Mouse (Mus musculus) heart, postnatal 0 days (tissue): ENCODE results near the gene Hist1h1b. TPM values are rescaled to one million over a fixed set of nuclear protein-coding genes. Genes with fewer than 3 reads are reported as not detected.
"Not testable (repeated sequence)": the region's sequence is repeated elsewhere in the genome, so short reads cannot be mapped to it uniquely, and the experiment has no call there.

Source experiments
- ATAC-seq: fragments of 200-750 bp; cut with Nextera tagmentation; 2 replicates; pipeline ENCODE4 v1.8.0; 2017; ENCODE audit warnings: low read depth, moderate number of reproducible peaks, moderate library complexity; ENCODE audit not compliant: insufficient read depth
- DNase-seq: peaks from one replicate; pipeline ENCODE4 v3.0.0-alpha.2; 2016; ENCODE audit warnings: low spot score
- H3K27ac ChIP-seq: fragments of 300-500 bp; sonication (generic); 2 replicates; pipeline ENCODE4 v1.5.1; 2014; ENCODE audit warnings: low read depth, mild to moderate bottlenecking
- H3K27me3 ChIP-seq: fragments of 300-500 bp; sonication (generic); 2 replicates; pipeline ENCODE4 v1.6.1; 2014; ENCODE audit warnings: low read length, mixed read lengths; ENCODE audit not compliant: control insufficient read depth, insufficient read depth
- H3K36me3 ChIP-seq: fragments of 300-500 bp; sonication (generic); replicated peaks from 2 replicates; pipeline ENCODE4 v1.6.1; 2014; ENCODE audit warnings: low read length, mixed read lengths; ENCODE audit not compliant: control insufficient read depth, insufficient read depth
- H3K4me1 ChIP-seq: fragments of 300-500 bp; sonication (generic); 2 replicates; pipeline ENCODE4 v1.6.1; 2014; ENCODE audit warnings: antibody characterized with exemption; ENCODE audit not compliant: control insufficient read depth, insufficient read depth
- H3K4me2 ChIP-seq: fragments of 300-500 bp; sonication (generic); 2 replicates; pipeline ENCODE4 v1.6.1; 2014; ENCODE audit warnings: low read depth, mild to moderate bottlenecking, low read length, moderate library complexity
- H3K4me3 ChIP-seq: fragments of 300-500 bp; sonication (generic); 2 replicates; pipeline ENCODE4 v1.5.1; 2014; ENCODE audit warnings: low read depth, low read length
- H3K9ac ChIP-seq: fragments of 300-500 bp; sonication (generic); replicated peaks from 2 replicates; pipeline ENCODE4 v1.6.1; 2014; ENCODE audit warnings: low read depth, low read length, mixed read lengths
- H3K9me3 ChIP-seq: fragments of 300-500 bp; sonication (generic); replicated peaks from 2 replicates; pipeline ENCODE4 v1.6.1; 2016; ENCODE audit warnings: low read length; ENCODE audit not compliant: control insufficient read depth
- CTCF ChIP-seq: IDR thresholded peaks from 2 replicates; pipeline ENCODE4 v1.5.1; 2016; ENCODE audit warnings: antibody characterized with exemption, control low read depth, low read depth
- EP300 ChIP-seq: IDR thresholded peaks from 2 replicates; pipeline ENCODE4 v1.6.1; 2016; ENCODE audit warnings: antibody characterized with exemption, low read depth
- WGBS: fragments of 180-500 bp; shearing (Covaris S2); extraction: QIAGEN DNeasy Blood & Tissue Kit; methylation state at CpG from one replicate; pipeline ENCODE4 v1.1.7; 2014; 5-methylcytosine and 5-hydroxymethylcytosine counted together
- polyA plus RNA-seq: library from polyadenylated mRNA; unstranded; fragments of >200 nt; fragmentation: Nextera tagmentation; extraction: Ambion mirVana; gene quantifications from 2 replicates; pipeline ENCODE4 v1.2.1, GENCODE M21; 2015
- total RNA-seq: library from RNA; depleted of rRNA; stranded (reverse); fragments of >200 nt; gene quantifications from 2 replicates; pipeline ENCODE4 v1.2.3, GENCODE M21; 2014; ENCODE audit warnings: low replicate concordance; rRNA removed

Gene Hist1h1b
- total RNA-seq (356 and 550 TPM in 2 replicates), polyA plus RNA-seq (4.7 and 5.4 TPM in 2 replicates)

DNA sequence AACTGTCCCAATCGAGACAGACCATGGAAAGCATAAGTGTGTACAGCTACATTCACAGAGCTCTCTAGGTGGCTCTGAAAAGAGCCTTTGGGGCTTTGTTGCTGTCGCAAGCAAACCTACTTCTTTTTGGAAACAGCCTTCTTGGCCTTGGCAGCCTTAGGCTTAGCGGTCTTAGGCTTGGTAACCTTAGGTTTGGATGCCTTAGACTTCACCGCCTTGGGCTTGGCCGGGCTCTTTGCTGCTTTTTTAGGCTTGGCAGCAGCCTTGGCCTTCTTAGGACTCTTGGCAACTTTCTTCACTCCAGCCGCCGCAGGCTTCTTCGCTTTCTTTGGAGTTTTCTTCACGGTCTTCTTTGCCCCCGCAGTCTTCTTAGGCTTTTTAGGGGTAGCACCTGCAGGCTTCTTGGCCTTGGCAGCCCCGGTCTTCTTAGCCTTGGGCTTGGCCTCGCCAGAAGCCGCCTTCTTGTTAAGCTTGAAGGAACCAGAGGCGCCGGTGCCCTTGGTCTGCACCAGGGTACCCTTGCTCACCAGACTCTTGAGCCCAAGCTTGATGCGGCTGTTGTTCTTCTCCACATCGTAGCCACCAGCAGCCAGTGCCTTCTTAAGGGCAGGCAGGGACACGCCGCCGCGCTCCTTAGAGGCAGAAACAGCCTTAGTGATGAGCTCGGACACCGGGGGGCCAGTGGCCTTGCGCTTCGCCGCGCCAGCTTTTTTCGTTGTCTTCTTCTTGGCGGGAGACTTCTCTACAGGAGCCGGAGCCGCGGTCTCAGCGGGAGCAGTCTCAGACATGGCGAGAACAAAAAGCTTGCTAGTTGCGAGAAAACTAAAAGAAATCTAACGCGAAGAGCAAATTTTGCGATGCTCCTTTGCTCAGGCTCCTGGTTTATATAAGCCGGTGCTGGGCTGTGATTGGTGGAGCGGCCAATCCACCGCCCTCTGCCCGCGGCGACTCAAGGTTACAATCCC is at the start of gene Hist1h1b:
Hist1h1b (minus strand) TSS at position 859 of the 965 bp plus-strand sequence.
- peak within 1 kb of the TSS; percentile 64 for H3K4me3 ChIP-seq
- H3K27ac ChIP-seq = peak within 1 kb of the TSS; percentile 82
- 1% methylated on average over 44 of the region's 44 CpGs for WGBS
- DNase-seq (peak; percentile 72), ATAC-seq (peak; percentile 39)
- peak within 1 kb of the TSS; percentile 67 for H3K9ac ChIP-seq
- H3K4me1 ChIP-seq = peaks cover 19% of the 10 kb centered on the region
- peak within 1 kb of the TSS; percentile 86 for H3K4me2 ChIP-seq
- TF ChIP-seq CTCF (no peak), EP300 (0 out of 2 replicates have a peak, but pooled peaks have one; percentile 11)
- H3K9me3 ChIP-seq = no peaks in the 10 kb centered on the region
- no peaks in the 10 kb centered on the region for H3K36me3 ChIP-seq
- H3K27me3 ChIP-seq = no peaks in the 10 kb centered on the region

- DNase-seq = no peak
- H3K27me3 ChIP-seq = no peaks in the 10 kb centered on the region
- WGBS = 83% methylated on average over 3 of the region's 3 CpGs
- no peaks in the 10 kb centered on the region for H3K9me3 ChIP-seq
- H3K4me2 ChIP-seq = no peak overlapping the region
- H3K4me1 ChIP-seq = no peaks in the 10 kb centered on the region
- no peak overlapping the region for H3K27ac ChIP-seq
- no peaks in the 10 kb centered on the region for H3K36me3 ChIP-seq
- H3K9ac ChIP-seq = no peak overlapping the region
- H3K4me3 ChIP-seq = no peak overlapping the region
- ATAC-seq = no peak
- TF ChIP-seq EP300 (no peak), CTCF (no peak)
Measured at GRCm38 (mm10) chr13:21828511-21828910, 48.1 kb upstream of the Hist1h1b start.

GRCm38 (mm10) chr13:21820082-21820890 is 39.9 kb upstream of the Hist1h1b start:
- not testable (repeated sequence) for H3K4me2 ChIP-seq, H3K27ac ChIP-seq, H3K27me3 ChIP-seq, H3K9me3 ChIP-seq, H3K9ac ChIP-seq, H3K4me3 ChIP-seq, H3K36me3 ChIP-seq, ATAC-seq, H3K4me1 ChIP-seq, DNase-seq
- WGBS = 73% methylated on average over 6 of the region's 16 CpGs

DNA sequence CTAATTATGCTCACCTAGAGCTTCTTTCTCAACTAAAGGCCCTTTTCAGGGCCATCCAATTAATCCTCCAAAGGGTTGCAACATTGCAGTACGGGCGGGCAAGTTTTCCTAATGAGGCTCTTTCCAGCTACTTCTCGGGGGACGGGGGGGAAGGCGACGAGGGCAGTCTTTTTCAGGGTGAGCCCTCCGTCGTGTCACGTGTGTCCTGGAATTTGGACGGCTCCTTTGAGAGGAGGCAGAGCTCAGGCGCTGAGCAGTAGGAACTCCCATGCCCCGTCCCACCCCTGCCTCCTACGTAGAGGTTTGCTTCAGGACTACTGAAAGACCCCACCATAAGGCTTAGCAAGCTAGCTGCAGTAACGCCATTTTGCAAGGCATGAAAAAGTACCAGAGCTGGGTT is 31.7 kb upstream of the Hist1h1b start:
- H3K36me3 ChIP-seq, H3K4me2 ChIP-seq, DNase-seq, H3K4me3 ChIP-seq, H3K9ac ChIP-seq, H3K27me3 ChIP-seq, H3K4me1 ChIP-seq, H3K9me3 ChIP-seq: not testable (repeated sequence)
- peak overlapping the region; percentile 25; the same call in 1 of the 2 replicates for H3K27ac ChIP-seq
- 0% methylated on average over 12 of the region's 14 CpGs for WGBS
- peak; percentile 42 for ATAC-seq

DNA sequence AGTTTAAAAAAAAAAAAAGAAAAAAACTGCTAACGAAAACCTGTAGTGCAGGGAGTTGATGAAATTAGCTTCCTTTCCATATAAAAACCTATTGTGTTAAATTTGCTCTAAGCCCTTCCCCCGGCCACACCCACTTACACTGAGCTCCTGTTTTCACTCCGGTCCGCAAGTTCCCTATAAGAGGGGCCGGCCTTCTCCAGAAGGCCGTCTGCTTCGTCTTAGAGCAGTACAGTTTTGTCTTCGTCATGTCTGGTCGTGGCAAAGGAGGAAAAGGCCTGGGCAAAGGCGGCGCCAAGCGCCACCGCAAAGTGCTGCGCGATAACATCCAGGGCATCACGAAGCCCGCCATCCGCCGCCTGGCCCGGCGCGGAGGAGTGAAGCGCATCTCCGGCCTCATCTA is 31.1 kb upstream of the Hist1h1b start, which contains the start of gene Hist1h4m:
Hist1h4m (plus strand) TSS at position 208 of the 400 bp plus-strand sequence.
- no CpG with 5 or more reads among the region's 24 CpGs for WGBS
- not testable (repeated sequence) for H3K27me3 ChIP-seq, H3K4me2 ChIP-seq, H3K36me3 ChIP-seq, H3K4me3 ChIP-seq, H3K9ac ChIP-seq, H3K4me1 ChIP-seq, DNase-seq, H3K9me3 ChIP-seq
- peak; percentile 63 for ATAC-seq
- peak within 1 kb of the TSS; percentile 25; the same call in 1 of the 2 replicates for H3K27ac ChIP-seq

GRCm38 (mm10) chr13:21811074-21811473 is 30.6 kb upstream of the Hist1h1b start:
- DNase-seq, H3K9ac ChIP-seq, H3K9me3 ChIP-seq, H3K4me3 ChIP-seq, H3K27me3 ChIP-seq, H3K36me3 ChIP-seq, ATAC-seq, H3K4me2 ChIP-seq, H3K4me1 ChIP-seq, H3K27ac ChIP-seq: not testable (repeated sequence)
- WGBS = no CpG with 5 or more reads among the region's 8 CpGs

DNA sequence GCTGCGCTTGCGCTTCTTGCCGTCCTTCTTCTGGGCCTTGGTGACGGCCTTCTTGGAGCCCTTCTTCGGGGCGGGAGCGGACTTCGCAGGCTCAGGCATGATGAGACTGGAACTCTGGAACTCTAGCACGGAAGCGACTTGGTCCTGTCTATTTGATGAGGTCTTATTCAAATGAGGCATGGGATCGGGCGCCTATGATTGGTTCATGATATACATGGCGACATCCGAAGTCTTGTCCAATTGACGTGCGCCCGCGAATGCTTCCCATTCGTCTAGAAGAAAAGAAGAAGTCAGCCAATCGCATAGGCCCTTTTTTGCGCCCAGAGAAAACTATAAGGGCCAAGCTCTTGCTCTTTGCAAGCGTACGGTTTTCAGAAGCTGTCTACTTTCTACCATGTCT is 29.6 kb upstream of the Hist1h1b start, which contains the start of the genes Hist1h2bq and Hist1h2ao:
Hist1h2bq (minus strand) TSS at position 125 of the 400 bp plus-strand sequence.
Hist1h2ao (plus strand) TSS at position 393 of the 400 bp plus-strand sequence.
- no CpG with 5 or more reads among the region's 23 CpGs for WGBS
- not testable (repeated sequence) for H3K36me3 ChIP-seq, H3K27me3 ChIP-seq, H3K9ac ChIP-seq, H3K4me1 ChIP-seq, H3K4me3 ChIP-seq, H3K27ac ChIP-seq, DNase-seq, H3K9me3 ChIP-seq, H3K4me2 ChIP-seq
- peak; percentile 95 for ATAC-seq
